Mouse (Mus musculus) liver, adult 2 months (tissue): ENCODE measurements around the gene Mpv17l. TPM values are rescaled to one million over a fixed set of nuclear protein-coding genes. Genes with fewer than 3 reads are reported as not detected.

Experiments used
- DNase-seq: peaks from one replicate; pipeline ENCODE4 v3.0.0-alpha.2; 2011; ENCODE audit warnings: low read depth, low spot score; ENCODE audit errors: extremely low read depth
- H3K27ac ChIP-seq: fragments of 200-500 bp; replicated peaks from 2 replicates; pipeline ENCODE4 v1.5.1; 2012; ENCODE audit warnings: low read depth, mild to moderate bottlenecking, control low read depth, inconsistent platforms, low read length; ENCODE audit not compliant: insufficient read depth
- H3K27me3 ChIP-seq: fragments of 200-500 bp; 2 replicates; pipeline ENCODE4 v1.6.1; 2012; ENCODE audit warnings: mild to moderate bottlenecking, moderate library complexity, low read length, inconsistent platforms; ENCODE audit not compliant: control insufficient read depth, insufficient read depth
- H3K36me3 ChIP-seq: fragments of 200-500 bp; 2 replicates; pipeline ENCODE4 v1.6.1; 2012; ENCODE audit warnings: low read length, inconsistent platforms; ENCODE audit not compliant: control insufficient read depth, insufficient read depth
- H3K4me1 ChIP-seq: fragments of 200-500 bp; 2 replicates; pipeline ENCODE4 v1.6.1; 2011; ENCODE audit warnings: low read length; ENCODE audit not compliant: control insufficient read depth, insufficient read depth
- H3K4me3 ChIP-seq: fragments of 200-500 bp; 2 replicates; pipeline ENCODE4 v1.5.1; 2011; ENCODE audit warnings: low read depth, mild to moderate bottlenecking, control low read depth, low read length, moderate library complexity; ENCODE audit not compliant: insufficient read depth
- H3K79me2 ChIP-seq: fragments of 200-500 bp; 2 replicates; pipeline ENCODE4 v1.6.1; 2012; ENCODE audit warnings: inconsistent platforms, mild to moderate bottlenecking, low read length, moderate library complexity; ENCODE audit not compliant: control insufficient read depth, insufficient read depth
- H3K9ac ChIP-seq: fragments of 200-500 bp; 2 replicates; pipeline ENCODE4 v1.6.1; 2012; ENCODE audit warnings: low read depth, mild to moderate bottlenecking, control low read depth, inconsistent platforms, low read length
- CTCF ChIP-seq: fragments of 200-500 bp; IDR thresholded peaks from 2 replicates; pipeline ENCODE4 v1.5.1; 2011; ENCODE audit warnings: low read depth, low read length, control low read depth
- POLR2A ChIP-seq: fragments of 200-500 bp; IDR thresholded peaks from 2 replicates; pipeline ENCODE4 v1.6.1; 2011; ENCODE audit warnings: low read length, control low read depth; ENCODE audit not compliant: insufficient read depth; ENCODE audit errors: extremely low read depth
- WGBS: fragments of 180-500 bp; shearing (Covaris S2); methylation state at CpG from one replicate; pipeline ENCODE4 v1.1.7; 2018; 5-methylcytosine and 5-hydroxymethylcytosine counted together
- polyA plus RNA-seq: library from polyadenylated mRNA; depleted of rRNA; stranded (reverse); fragments of >200 nt; gene quantifications from 2 replicates; pipeline ENCODE4 v1.2.3, GENCODE M21; 2012
- total RNA-seq: library from RNA; depleted of rRNA; stranded (reverse); fragments of >200 nt; gene quantifications from 2 replicates; pipeline ENCODE4 v1.2.3, GENCODE M21; 2014

Gene Mpv17l
- total and polyA plus RNA-seq, 2 experiments: 29.8 to 35.9 TPM

DNA sequence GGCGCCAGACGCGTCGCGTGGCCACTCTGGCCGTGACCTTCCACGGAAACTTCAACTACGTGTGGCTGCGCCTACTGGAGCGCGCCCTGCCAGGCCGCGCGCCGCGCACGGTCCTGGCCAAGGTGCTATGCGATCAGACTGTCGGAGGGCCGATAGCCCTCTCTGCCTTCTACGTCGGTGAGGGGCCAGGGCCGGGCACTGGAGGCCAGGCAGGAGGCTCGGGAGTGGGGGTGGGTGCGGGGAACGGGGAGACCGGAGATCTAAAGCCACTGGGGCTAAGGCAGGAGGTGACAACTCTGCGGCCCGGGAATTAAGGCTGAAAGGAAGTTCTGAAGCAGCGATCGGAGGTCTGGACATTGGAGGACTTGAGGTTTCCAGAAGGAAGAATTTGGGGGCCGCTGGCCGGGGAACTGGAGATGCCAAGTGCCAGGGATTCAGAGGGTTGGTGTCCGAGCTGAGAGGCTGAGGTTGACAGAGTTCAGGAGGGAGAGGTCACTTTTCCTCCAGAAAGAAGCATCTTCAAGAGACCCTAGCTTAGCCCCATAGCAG is 38.0 kb downstream of the Mpv17l start:
- no peak for TF ChIP-seq POLR2A
- no peak for TF ChIP-seq CTCF
- Histone ChIP-seq H3K27ac (peak overlapping the region; percentile 49), H3K79me2 (no peaks in the 10 kb centered on the region), H3K36me3 (no peaks in the 10 kb centered on the region), H3K4me1 (no peaks in the 10 kb centered on the region), H3K9ac (peak overlapping the region; percentile 93), H3K4me3 (peak overlapping the region; percentile 94), H3K27me3 (no peaks in the 10 kb centered on the region)
- DNase-seq: no peak
- WGBS: 3% methylated on average over 34 of the region's 34 CpGs

- no peaks in the 10 kb centered on the region for H3K4me1 ChIP-seq
- no peak overlapping the region for H3K27ac ChIP-seq
- H3K27me3 ChIP-seq: no peaks in the 10 kb centered on the region
- peaks cover 2% of the 10 kb centered on the region; the same call in 1 of the 2 replicates for H3K36me3 ChIP-seq
- H3K4me3 ChIP-seq: no peak overlapping the region
- TF ChIP-seq POLR2A (no peak), CTCF (no peak)
- peak; percentile 18 for DNase-seq
- H3K9ac ChIP-seq: no peak overlapping the region
- H3K79me2 ChIP-seq: no peaks in the 10 kb centered on the region
- WGBS: 41% methylated on average over 4 of the region's 4 CpGs
Observed at GRCm38 (mm10) chr16:13944178-13944577, 41.2 kb downstream of the Mpv17l start.

GRCm38 (mm10) chr16:13944752-13945151 is 41.8 kb downstream of the Mpv17l start:
- no peaks in the 10 kb centered on the region for H3K4me1 ChIP-seq
- no peaks in the 10 kb centered on the region for H3K27me3 ChIP-seq
- TF ChIP-seq CTCF: no peak
- no peak for TF ChIP-seq POLR2A
- H3K4me3 ChIP-seq: no peak overlapping the region
- WGBS: 84% methylated on average over 5 of the region's 5 CpGs
- no peak overlapping the region for H3K27ac ChIP-seq
- peaks cover 2% of the 10 kb centered on the region; the same call in 1 of the 2 replicates for H3K36me3 ChIP-seq
- no peak for DNase-seq
- no peaks in the 10 kb centered on the region for H3K79me2 ChIP-seq
- no peak overlapping the region for H3K9ac ChIP-seq

GRCm38 (mm10) chr16:13945153-13945552 is 42.2 kb downstream of the Mpv17l start:
- Histone ChIP-seq H3K79me2 (no peaks in the 10 kb centered on the region), H3K27ac (no peak overlapping the region), H3K4me3 (no peak overlapping the region), H3K27me3 (no peaks in the 10 kb centered on the region), H3K36me3 (peaks cover 2% of the 10 kb centered on the region; the same call in 1 of the 2 replicates), H3K4me1 (no peaks in the 10 kb centered on the region), H3K9ac (no peak overlapping the region)
- TF ChIP-seq POLR2A: no peak
- TF ChIP-seq CTCF: no peak
- 81% methylated on average over 4 of the region's 4 CpGs for WGBS
- DNase-seq: no peak

GRCm38 (mm10) chr16:13946306-13946705 is 43.3 kb downstream of the Mpv17l start:
- Histone ChIP-seq H3K4me1 (no peaks in the 10 kb centered on the region), H3K79me2 (no peaks in the 10 kb centered on the region), H3K27ac (no peak overlapping the region), H3K36me3 (peaks cover 2% of the 10 kb centered on the region; the same call in 1 of the 2 replicates), H3K4me3 (no peak overlapping the region), H3K9ac (no peak overlapping the region), H3K27me3 (no peaks in the 10 kb centered on the region)
- 100% methylated on average over 1 of the region's 1 CpGs for WGBS
- TF ChIP-seq POLR2A (no peak), CTCF (no peak)
- DNase-seq: no peak

DNA sequence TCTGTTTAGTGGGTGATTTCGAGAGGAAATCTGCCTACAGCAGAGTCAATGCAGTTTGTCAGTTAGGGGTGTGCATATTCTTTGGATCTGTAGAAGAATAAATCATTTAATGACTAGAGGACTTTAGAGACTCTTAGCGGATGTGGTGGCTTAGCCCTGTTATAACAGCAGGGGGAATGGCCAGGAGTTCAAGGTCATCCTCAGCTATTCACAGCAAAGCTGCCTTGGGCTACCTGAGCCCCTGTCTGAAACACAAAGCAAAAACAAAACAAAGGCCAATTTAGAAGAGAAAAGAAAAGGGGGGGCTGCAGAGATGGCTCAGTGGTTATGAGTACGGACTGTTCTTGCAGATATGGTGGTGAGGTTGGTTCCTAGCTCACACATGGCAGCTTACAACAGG is 48.3 kb downstream of the Mpv17l start:
- Histone ChIP-seq H3K79me2 (no peaks in the 10 kb centered on the region), H3K4me3 (no peak overlapping the region), H3K36me3 (peaks cover 2% of the 10 kb centered on the region; the same call in 1 of the 2 replicates), H3K4me1 (no peaks in the 10 kb centered on the region), H3K9ac (no peak overlapping the region), H3K27me3 (no peaks in the 10 kb centered on the region), H3K27ac (no peak overlapping the region)
- no peak for DNase-seq
- WGBS: 90% methylated on average over 3 of the region's 3 CpGs
- TF ChIP-seq POLR2A (no peak), CTCF (no peak)
